Mouse (Mus musculus): Measurements from ENCODE around the gene Trappc3. TPM values are rescaled to one million over a fixed set of nuclear protein-coding genes. Genes with fewer than 3 reads are reported as not detected.

Gene Trappc3
- total RNA-seq, 1 experiment from 2014 or later, result 39.9 TPM

GRCm38 (mm10) chr4:126295937-126296336 lies 33.8 kb downstream of the Trappc3 start:
- ATAC-seq (replicated peaks in 1 of 2; ENCODE audit: insufficient read depth in 1 of 2, low FRiP score in 2 of 2, low TSS enrichment in 1 of 2, low read depth in 1 of 2, poor library complexity in 2 of 2, severe bottlenecking in 2 of 2), result no peak

GRCm38 (mm10) chr4:126296617-126297101 lies 34.5 kb downstream of the Trappc3 start:
- ATAC-seq (replicated peaks in 1 of 2; ENCODE audit: insufficient read depth in 1 of 2, low FRiP score in 2 of 2, low TSS enrichment in 1 of 2, low read depth in 1 of 2, poor library complexity in 2 of 2, severe bottlenecking in 2 of 2), result peak; percentile 25 to 35; a peak in 3 of 4 replicates

GRCm38 (mm10) chr4:126300916-126301583 lies 38.9 kb downstream of the Trappc3 start:
- ATAC-seq (replicated peaks in 1 of 2; ENCODE audit: insufficient read depth in 1 of 2, low FRiP score in 2 of 2, low TSS enrichment in 1 of 2, low read depth in 1 of 2, poor library complexity in 2 of 2, severe bottlenecking in 2 of 2), result peak in 1 of 2 experiments; percentile 25; a peak in 1 of 4 replicates

DNA sequence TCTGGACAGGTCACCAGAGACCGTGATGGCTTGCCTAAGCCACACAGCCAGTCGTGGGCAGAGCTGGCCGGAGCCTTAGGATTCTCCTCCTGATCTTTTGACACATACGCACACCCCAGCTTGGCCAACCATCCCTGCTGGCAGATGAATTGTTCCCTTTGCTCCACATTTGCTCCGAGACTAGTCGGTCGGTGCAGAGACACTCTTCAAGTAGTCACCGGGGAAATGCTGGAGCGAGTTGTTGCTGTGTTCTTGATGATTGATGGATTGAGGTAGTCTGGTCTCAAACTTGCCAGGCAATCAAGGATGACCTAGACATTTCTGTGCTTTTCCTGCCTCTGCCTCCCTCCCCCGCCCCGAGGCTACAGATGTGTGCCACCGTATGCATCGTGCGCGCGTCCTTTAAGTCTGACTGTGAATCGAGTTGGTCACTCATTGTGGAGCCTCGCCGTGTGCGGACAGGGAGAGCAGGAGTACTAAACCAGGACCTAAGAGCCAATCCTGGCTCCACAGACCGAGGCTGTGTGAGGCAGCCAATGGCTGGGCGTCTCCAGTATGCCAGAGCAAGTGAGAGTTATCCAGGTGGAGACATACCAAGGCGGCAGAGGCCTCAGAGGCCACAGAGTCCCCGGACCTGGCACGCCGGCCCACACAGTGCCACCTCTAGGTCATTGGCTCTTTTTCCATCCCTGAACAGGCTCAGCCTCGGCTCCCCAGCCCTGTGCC lies 39.6 kb downstream of the Trappc3 start:
- no peak; a peak in 2 of 4 replicates for ATAC-seq (replicated peaks in 1 of 2; ENCODE audit: insufficient read depth in 1 of 2, low FRiP score in 2 of 2, low TSS enrichment in 1 of 2, low read depth in 1 of 2, poor library complexity in 2 of 2, severe bottlenecking in 2 of 2)

GRCm38 (mm10) chr4:126303877-126304276 lies 41.8 kb downstream of the Trappc3 start:
- ATAC-seq (replicated peaks in 1 of 2; ENCODE audit: insufficient read depth in 1 of 2, low FRiP score in 2 of 2, low TSS enrichment in 1 of 2, low read depth in 1 of 2, poor library complexity in 2 of 2, severe bottlenecking in 2 of 2), result no peak

- ATAC-seq (replicated peaks in 1 of 2; ENCODE audit: insufficient read depth in 1 of 2, low FRiP score in 2 of 2, low TSS enrichment in 1 of 2, low read depth in 1 of 2, poor library complexity in 2 of 2, severe bottlenecking in 2 of 2), result no peak
Measured at GRCm38 (mm10) chr4:126305428-126305827, 43.3 kb downstream of the Trappc3 start.

GRCm38 (mm10) chr4:126306058-126306457 lies 43.9 kb downstream of the Trappc3 start:
- no peak for ATAC-seq (replicated peaks in 1 of 2; ENCODE audit: insufficient read depth in 1 of 2, low FRiP score in 2 of 2, low TSS enrichment in 1 of 2, low read depth in 1 of 2, poor library complexity in 2 of 2, severe bottlenecking in 2 of 2)

- no peak for ATAC-seq (replicated peaks in 1 of 2; ENCODE audit: insufficient read depth in 1 of 2, low FRiP score in 2 of 2, low TSS enrichment in 1 of 2, low read depth in 1 of 2, poor library complexity in 2 of 2, severe bottlenecking in 2 of 2)
Measured at GRCm38 (mm10) chr4:126306827-126307226, 44.7 kb downstream of the Trappc3 start.

DNA sequence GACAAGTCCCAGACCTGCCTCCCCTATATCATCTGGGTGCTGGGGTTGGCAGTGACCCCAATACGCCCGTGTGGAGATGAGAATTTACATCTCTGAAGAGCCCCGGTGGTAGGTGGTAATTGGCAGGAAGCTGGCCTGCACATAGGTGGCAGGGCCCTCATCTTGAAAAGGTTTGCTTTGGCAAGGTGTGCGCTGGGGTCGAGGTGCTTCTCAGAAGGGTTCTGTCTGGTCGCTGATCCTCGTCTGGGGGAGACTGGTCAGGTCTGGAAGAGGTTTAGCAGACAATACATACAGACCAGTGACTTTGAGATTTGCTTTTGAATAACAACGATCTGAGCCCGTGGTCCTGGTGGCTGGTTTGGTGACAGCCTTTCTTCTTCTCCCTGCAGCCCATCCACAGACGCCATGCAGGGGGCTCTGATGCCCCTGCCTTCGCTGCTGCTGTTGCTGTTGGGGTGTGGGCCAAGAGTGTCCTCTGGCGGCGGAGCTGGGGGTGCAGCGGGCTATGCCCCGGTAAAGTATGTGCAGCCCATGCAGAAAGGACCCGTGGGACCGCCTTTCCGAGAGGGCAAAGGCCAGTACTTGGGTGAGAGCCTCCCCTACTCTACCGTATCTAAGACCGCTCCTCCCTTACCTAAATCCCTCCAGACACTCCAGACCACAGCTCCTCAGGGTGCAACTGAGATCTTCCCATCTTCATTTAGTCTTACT lies 47.2 kb downstream of the Trappc3 start:
- peak; percentile 23 to 43; a peak in 2 of 4 replicates for ATAC-seq (replicated peaks in 1 of 2; ENCODE audit: insufficient read depth in 1 of 2, low FRiP score in 2 of 2, low TSS enrichment in 1 of 2, low read depth in 1 of 2, poor library complexity in 2 of 2, severe bottlenecking in 2 of 2)

- ATAC-seq (replicated peaks in 1 of 2; ENCODE audit: insufficient read depth in 1 of 2, low FRiP score in 2 of 2, low TSS enrichment in 1 of 2, low read depth in 1 of 2, poor library complexity in 2 of 2, severe bottlenecking in 2 of 2), result peak; percentile 77 to 78
Measured at GRCm38 (mm10) chr4:126309922-126310309, 47.8 kb downstream of the Trappc3 start.

- ATAC-seq (replicated peaks in 1 of 2; ENCODE audit: insufficient read depth in 1 of 2, low FRiP score in 2 of 2, low TSS enrichment in 1 of 2, low read depth in 1 of 2, poor library complexity in 2 of 2, severe bottlenecking in 2 of 2), result no peak
Measured at GRCm38 (mm10) chr4:126310344-126310743, 48.2 kb downstream of the Trappc3 start.

- ATAC-seq (replicated peaks in 1 of 2; ENCODE audit: insufficient read depth in 1 of 2, low FRiP score in 2 of 2, low TSS enrichment in 1 of 2, low read depth in 1 of 2, poor library complexity in 2 of 2, severe bottlenecking in 2 of 2), result no peak
Measured at GRCm38 (mm10) chr4:126311566-126312200, 49.6 kb downstream of the Trappc3 start.

GRCm38 (mm10) chr4:126313202-126313601 lies 51.1 kb downstream of the Trappc3 start:
- ATAC-seq (replicated peaks in 1 of 2; ENCODE audit: insufficient read depth in 1 of 2, low FRiP score in 2 of 2, low TSS enrichment in 1 of 2, low read depth in 1 of 2, poor library complexity in 2 of 2, severe bottlenecking in 2 of 2), result no peak

GRCm38 (mm10) chr4:126314393-126314792 lies 52.3 kb downstream of the Trappc3 start:
- ATAC-seq (replicated peaks in 1 of 2; ENCODE audit: insufficient read depth in 1 of 2, low FRiP score in 2 of 2, low TSS enrichment in 1 of 2, low read depth in 1 of 2, poor library complexity in 2 of 2, severe bottlenecking in 2 of 2), result no peak

DNA sequence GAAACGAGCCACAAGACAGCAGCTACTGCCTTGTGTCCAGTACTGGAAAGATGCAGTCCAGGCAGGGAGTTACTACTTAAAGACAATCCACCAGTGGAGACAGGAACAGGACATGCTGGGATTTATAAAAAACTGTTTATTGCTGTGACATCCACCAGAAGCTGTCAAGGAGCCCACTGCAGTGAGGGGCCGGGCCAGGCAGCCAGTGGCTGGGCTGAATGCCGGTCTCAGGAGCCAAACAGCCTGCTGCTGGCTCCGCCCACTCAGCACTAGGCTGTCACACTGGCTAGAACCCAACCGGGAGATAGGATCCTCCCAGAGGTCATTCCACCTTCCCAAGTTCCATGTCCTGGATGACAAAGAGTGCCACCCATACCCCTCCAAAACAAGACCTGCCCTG lies 53.8 kb downstream of the Trappc3 start:
- ATAC-seq (replicated peaks in 1 of 2; ENCODE audit: insufficient read depth in 1 of 2, low FRiP score in 2 of 2, low TSS enrichment in 1 of 2, low read depth in 1 of 2, poor library complexity in 2 of 2, severe bottlenecking in 2 of 2), result no peak

DNA sequence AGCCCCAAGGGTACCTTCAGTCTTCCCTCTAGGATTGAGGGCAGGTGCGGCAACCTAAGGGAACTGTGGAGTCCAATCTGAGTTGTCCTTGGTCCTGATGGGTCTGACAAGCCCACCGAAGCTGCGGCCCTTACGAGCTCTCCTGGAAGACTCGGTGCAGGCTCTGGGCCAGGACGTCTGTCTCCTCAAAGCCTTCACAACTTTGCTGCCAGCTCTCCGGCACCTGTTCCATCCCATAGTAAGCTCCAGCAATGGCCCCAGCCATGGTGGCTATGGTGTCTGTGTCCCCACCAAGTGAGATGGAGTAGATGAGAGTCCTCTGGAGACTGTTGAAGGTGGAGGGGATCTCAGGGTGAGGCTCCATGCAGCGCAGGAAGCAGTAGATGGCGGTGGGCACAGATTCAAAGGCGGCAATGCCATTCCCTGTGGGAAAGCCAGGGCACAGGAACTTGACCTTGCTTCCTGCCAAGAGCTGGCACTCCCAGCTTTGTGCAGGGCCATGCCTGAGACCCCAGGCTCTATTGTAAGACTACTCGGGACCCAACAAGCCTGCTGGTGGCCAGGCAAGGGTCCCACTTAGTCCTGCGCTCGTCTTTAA lies 54.4 kb downstream of the Trappc3 start:
- ATAC-seq (replicated peaks in 1 of 2; ENCODE audit: insufficient read depth in 1 of 2, low FRiP score in 2 of 2, low TSS enrichment in 1 of 2, low read depth in 1 of 2, poor library complexity in 2 of 2, severe bottlenecking in 2 of 2), result no peak

DNA sequence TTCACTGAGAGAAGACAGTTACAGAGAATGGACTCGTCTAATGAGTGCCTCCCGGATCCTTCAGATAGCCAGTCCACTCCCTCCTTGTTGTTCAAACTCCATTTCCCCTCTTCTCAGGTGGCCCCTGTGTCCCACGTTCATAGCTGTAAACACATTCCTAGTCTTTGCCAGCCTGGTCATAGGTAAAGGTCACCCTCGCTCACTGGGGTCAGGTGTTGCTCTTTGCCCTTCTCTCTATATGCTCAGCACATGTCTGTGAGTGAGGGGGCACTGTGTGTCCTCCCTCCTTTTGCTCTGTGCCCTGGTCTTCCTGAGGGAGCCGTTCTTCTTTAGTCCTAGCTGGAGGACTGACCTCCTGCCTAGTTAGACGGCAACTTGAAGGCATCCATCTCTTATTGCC lies 57.7 kb downstream of the Trappc3 start:
- no peak for ATAC-seq (replicated peaks in 1 of 2; ENCODE audit: insufficient read depth in 1 of 2, low FRiP score in 2 of 2, low TSS enrichment in 1 of 2, low read depth in 1 of 2, poor library complexity in 2 of 2, severe bottlenecking in 2 of 2)

Data from hematopoietic stem cell, adult 5-6 weeks (primary cell).